Mouse (Mus musculus): ENCODE results near the gene Tnik. TPM values are rescaled to one million over a fixed set of nuclear protein-coding genes. Genes with fewer than 3 reads are reported as not detected.

Tnik gene
- 98.1 and 105 TPM in 2 replicates for total RNA-seq (2014; rRNA removed)
- polyA plus RNA-seq (2015; fragmentation: Nextera tagmentation; extraction: Ambion mirVana) = 61.7 and 63.2 TPM in 2 replicates

- TF ChIP-seq CTCF (IDR thresholded peaks at IDR 0.05; ENCODE audit: low read depth) = no peak
- Histone ChIP-seq H3K4me2 (ENCODE audit: low read depth, low read length) (peak within 1 kb of the TSS; percentile 65), H3K27ac (peak within 1 kb of the TSS; percentile 97), H3K36me3 (ENCODE audit: insufficient read depth, low read length) (no peaks in the 10 kb centered on the region), H3K9me3 (ENCODE audit: low read length) (no peaks in the 10 kb centered on the region), H3K27me3 (ENCODE audit: insufficient read depth, low read length) (no peaks in the 10 kb centered on the region), H3K4me3 (ENCODE audit: low read length) (peak within 1 kb of the TSS; percentile 92), H3K4me1 (ENCODE audit: insufficient read depth, low read length) (peaks cover 13% of the 10 kb centered on the region), H3K9ac (replicated peaks; ENCODE audit: low read length) (peak within 1 kb of the TSS; percentile 93)
- DNase-seq (ENCODE audit: low spot score) = peak; percentile 92
- ATAC-seq = peak; percentile 93
- 0% methylated on average over 58 of the region's 59 CpGs for WGBS
These were observed at the start of gene Tnik for GRCm38 (mm10) chr3:28263002-28263947. Gene Tnik, plus strand, starts transcription at chr3:28263214.

GRCm38 (mm10) chr3:28214886-28215311 lies 48.1 kb upstream of the Tnik start:
- no peak for TF ChIP-seq CTCF (IDR thresholded peaks at IDR 0.05; ENCODE audit: low read depth)
- DNase-seq (ENCODE audit: low spot score) (no peak), ATAC-seq (no peak)
- Histone ChIP-seq H3K9me3 (ENCODE audit: low read length) (no peaks in the 10 kb centered on the region), H3K9ac (replicated peaks; ENCODE audit: low read length) (no peak overlapping the region), H3K4me1 (ENCODE audit: insufficient read depth, low read length) (no peaks in the 10 kb centered on the region), H3K27me3 (ENCODE audit: insufficient read depth, low read length) (no peaks in the 10 kb centered on the region), H3K4me3 (ENCODE audit: low read length) (no peak overlapping the region), H3K27ac (no peak overlapping the region), H3K36me3 (ENCODE audit: insufficient read depth, low read length) (no peaks in the 10 kb centered on the region), H3K4me2 (ENCODE audit: low read depth, low read length) (no peak overlapping the region)
- WGBS = 88% methylated on average over 7 of the region's 7 CpGs

- no peaks in the 10 kb centered on the region for H3K36me3 ChIP-seq (ENCODE audit: insufficient read depth, low read length)
- H3K4me3 ChIP-seq (ENCODE audit: low read length) = no peak overlapping the region
- no peak for DNase-seq (ENCODE audit: low spot score)
- no peaks in the 10 kb centered on the region for H3K27me3 ChIP-seq (ENCODE audit: insufficient read depth, low read length)
- no peaks in the 10 kb centered on the region for H3K9me3 ChIP-seq (ENCODE audit: low read length)
- WGBS = 19% methylated on average over 5 of the region's 5 CpGs
- no peak overlapping the region for H3K9ac ChIP-seq (replicated peaks; ENCODE audit: low read length)
- no peak for TF ChIP-seq CTCF (IDR thresholded peaks at IDR 0.05; ENCODE audit: low read depth)
- H3K4me2 ChIP-seq (ENCODE audit: low read depth, low read length) = no peak overlapping the region
- ATAC-seq = no peak
- no peaks in the 10 kb centered on the region for H3K4me1 ChIP-seq (ENCODE audit: insufficient read depth, low read length)
- no peak overlapping the region for H3K27ac ChIP-seq
These were observed 46.0 kb upstream of the Tnik start for GRCm38 (mm10) chr3:28217001-28217400.

GRCm38 (mm10) chr3:28219533-28219932 lies 43.5 kb upstream of the Tnik start:
- Histone ChIP-seq H3K27ac (no peak overlapping the region), H3K4me1 (ENCODE audit: insufficient read depth, low read length) (no peaks in the 10 kb centered on the region), H3K9me3 (ENCODE audit: low read length) (no peaks in the 10 kb centered on the region), H3K27me3 (ENCODE audit: insufficient read depth, low read length) (no peaks in the 10 kb centered on the region), H3K4me3 (ENCODE audit: low read length) (no peak overlapping the region), H3K9ac (replicated peaks; ENCODE audit: low read length) (no peak overlapping the region), H3K4me2 (ENCODE audit: low read depth, low read length) (no peak overlapping the region), H3K36me3 (ENCODE audit: insufficient read depth, low read length) (no peaks in the 10 kb centered on the region)
- ATAC-seq (peak; percentile 32; the same call in 1 of the 2 replicates), DNase-seq (ENCODE audit: low spot score) (no peak)
- no peak for TF ChIP-seq CTCF (IDR thresholded peaks at IDR 0.05; ENCODE audit: low read depth)
- 84% methylated on average over 7 of the region's 7 CpGs for WGBS

GRCm38 (mm10) chr3:28219964-28220363 lies 43.0 kb upstream of the Tnik start:
- 78% methylated on average over 3 of the region's 3 CpGs for WGBS
- TF ChIP-seq CTCF (IDR thresholded peaks at IDR 0.05; ENCODE audit: low read depth) = no peak
- Histone ChIP-seq H3K36me3 (ENCODE audit: insufficient read depth, low read length) (no peaks in the 10 kb centered on the region), H3K4me2 (ENCODE audit: low read depth, low read length) (no peak overlapping the region), H3K9me3 (ENCODE audit: low read length) (no peaks in the 10 kb centered on the region), H3K9ac (replicated peaks; ENCODE audit: low read length) (no peak overlapping the region), H3K27me3 (ENCODE audit: insufficient read depth, low read length) (no peaks in the 10 kb centered on the region), H3K4me3 (ENCODE audit: low read length) (no peak overlapping the region), H3K27ac (no peak overlapping the region), H3K4me1 (ENCODE audit: insufficient read depth, low read length) (no peaks in the 10 kb centered on the region)
- ATAC-seq (peak; percentile 55; the same call in 1 of the 2 replicates), DNase-seq (ENCODE audit: low spot score) (no peak)

GRCm38 (mm10) chr3:28224437-28225356 lies 38.3 kb upstream of the Tnik start:
- TF ChIP-seq CTCF (IDR thresholded peaks at IDR 0.05; ENCODE audit: low read depth) = no peak
- peak; percentile 68 for ATAC-seq
- peaks cover 5% of the 10 kb centered on the region; the same call in 1 of the 2 replicates for H3K4me1 ChIP-seq (ENCODE audit: insufficient read depth, low read length)
- no peak overlapping the region for H3K9ac ChIP-seq (replicated peaks; ENCODE audit: low read length)
- H3K27me3 ChIP-seq (ENCODE audit: insufficient read depth, low read length) = no peaks in the 10 kb centered on the region
- H3K36me3 ChIP-seq (ENCODE audit: insufficient read depth, low read length) = no peaks in the 10 kb centered on the region
- H3K4me2 ChIP-seq (ENCODE audit: low read depth, low read length) = no peak overlapping the region
- H3K9me3 ChIP-seq (ENCODE audit: low read length) = no peaks in the 10 kb centered on the region
- DNase-seq (ENCODE audit: low spot score) = peak; percentile 38
- no peak overlapping the region for H3K4me3 ChIP-seq (ENCODE audit: low read length)
- H3K27ac ChIP-seq = peak overlapping the region; percentile 52
- WGBS = 32% methylated on average over 15 of the region's 15 CpGs
